Mouse (Mus musculus) neural tube, embryonic 13.5 days (tissue): ENCODE measurements around the gene Slc34a3. TPM values are rescaled to one million over a fixed set of nuclear protein-coding genes. Genes with fewer than 3 reads are reported as not detected.
A peak's percentile ranks its signal among the peaks of the same experiment; 100 is the strongest.

ENCODE experiments used
- ATAC-seq: fragments of 200-750 bp; cut with Nextera tagmentation; 2 replicates; pipeline ENCODE4 v1.8.0; 2017; ENCODE audit warnings: low read depth, mild to moderate bottlenecking, moderate TSS enrichment, moderate library complexity
- H3K27ac ChIP-seq: fragments of 300-500 bp; sonication (generic); replicated peaks from 2 replicates; pipeline ENCODE4 v1.5.1; 2015; ENCODE audit warnings: moderate library complexity, mild to moderate bottlenecking, inconsistent platforms
- H3K27me3 ChIP-seq: fragments of 300-500 bp; sonication (generic); 2 replicates; pipeline ENCODE4 v1.6.1; 2015; ENCODE audit warnings: mild to moderate bottlenecking, inconsistent platforms
- H3K36me3 ChIP-seq: fragments of 300-500 bp; sonication (generic); 2 replicates; pipeline ENCODE4 v1.6.1; 2015; ENCODE audit warnings: mild to moderate bottlenecking, inconsistent platforms
- H3K4me1 ChIP-seq: fragments of 300-500 bp; sonication (generic); replicated peaks from 2 replicates; pipeline ENCODE4 v1.6.1; 2015; ENCODE audit warnings: inconsistent platforms
- H3K4me2 ChIP-seq: fragments of 300-500 bp; sonication (generic); 2 replicates; pipeline ENCODE4 v1.6.1; 2015; ENCODE audit warnings: inconsistent platforms, mild to moderate bottlenecking, moderate library complexity
- H3K4me3 ChIP-seq: fragments of 300-500 bp; sonication (generic); 2 replicates; pipeline ENCODE4 v1.5.1; 2015; ENCODE audit warnings: mild to moderate bottlenecking, inconsistent platforms
- H3K9ac ChIP-seq: fragments of 300-500 bp; sonication (generic); 2 replicates; pipeline ENCODE4 v1.6.1; 2015; ENCODE audit warnings: moderate library complexity, mild to moderate bottlenecking, inconsistent platforms
- H3K9me3 ChIP-seq: fragments of 300-500 bp; sonication (generic); 2 replicates; pipeline ENCODE4 v1.6.1; 2016; ENCODE audit warnings: inconsistent platforms
- WGBS: fragments of 180-500 bp; shearing (Covaris S2); methylation state at CpG from one replicate; pipeline ENCODE4 v1.1.7; 2015; 5-methylcytosine and 5-hydroxymethylcytosine counted together
- polyA plus RNA-seq: library from polyadenylated mRNA; unstranded; fragments of >200 nt; fragmentation: Nextera tagmentation; extraction: Ambion mirVana; gene quantifications from 2 replicates; pipeline ENCODE4 v1.2.1, GENCODE M21; 2015

Slc34a3 gene
- polyA plus RNA-seq, 1 experiment from 2014 or later, result not detected

GRCm38 (mm10) chr2:25221331-25221772, 12.8 kb downstream of the Slc34a3 start:
- no peaks in the 10 kb centered on the region for H3K27me3 ChIP-seq
- WGBS, result 70% methylated on average over 5 of the region's 5 CpGs
- no peaks in the 10 kb centered on the region for H3K9me3 ChIP-seq
- H3K4me1 ChIP-seq, result peaks cover 20% of the 10 kb centered on the region
- H3K4me2 ChIP-seq, result no peak overlapping the region
- no peak overlapping the region for H3K27ac ChIP-seq
- H3K9ac ChIP-seq, result no peak overlapping the region
- no peak for ATAC-seq
- H3K36me3 ChIP-seq, result peaks cover 14% of the 10 kb centered on the region
- no peak overlapping the region for H3K4me3 ChIP-seq

- H3K27me3 ChIP-seq, result peaks cover 9% of the 10 kb centered on the region; the same call in 1 of the 2 replicates
- ATAC-seq, result no peak
- H3K9ac ChIP-seq, result no peak within 1 kb of the TSS
- H3K4me3 ChIP-seq, result no peak within 1 kb of the TSS
- H3K9me3 ChIP-seq, result no peaks in the 10 kb centered on the region
- H3K4me2 ChIP-seq, result no peak within 1 kb of the TSS
- no peak within 1 kb of the TSS for H3K27ac ChIP-seq
- H3K36me3 ChIP-seq, result peaks cover 14% of the 10 kb centered on the region
- peaks cover 7% of the 10 kb centered on the region for H3K4me1 ChIP-seq
Observed at GRCm38 (mm10) chr2:25218445-25218844, 15.7 kb downstream of the Slc34a3 start, which contains the start of gene Fam166a. Fam166a (plus strand) TSS chr2:25218745.

GRCm38 (mm10) chr2:25217666-25218065, 16.5 kb downstream of the Slc34a3 start:
- no peak overlapping the region for H3K9ac ChIP-seq
- H3K9me3 ChIP-seq, result no peaks in the 10 kb centered on the region
- ATAC-seq, result no peak
- 57% methylated on average over 2 of the region's 2 CpGs for WGBS
- peaks cover 15% of the 10 kb centered on the region; the same call in 1 of the 2 replicates for H3K27me3 ChIP-seq
- no peak overlapping the region for H3K4me2 ChIP-seq
- H3K27ac ChIP-seq, result no peak overlapping the region
- peaks cover 14% of the 10 kb centered on the region for H3K36me3 ChIP-seq
- H3K4me1 ChIP-seq, result no peaks in the 10 kb centered on the region
- H3K4me3 ChIP-seq, result no peak overlapping the region

GRCm38 (mm10) chr2:25214444-25214843, 19.7 kb downstream of the Slc34a3 start, which contains the start of gene Stpg3:
Stpg3 (minus strand) TSS chr2:25214637.
- no peak for ATAC-seq
- H3K27me3 ChIP-seq, result peaks cover 17% of the 10 kb centered on the region; the same call in 1 of the 2 replicates
- H3K4me2 ChIP-seq, result no peak within 1 kb of the TSS
- H3K36me3 ChIP-seq, result no peaks in the 10 kb centered on the region
- H3K9me3 ChIP-seq, result no peaks in the 10 kb centered on the region
- H3K4me1 ChIP-seq, result peaks cover 17% of the 10 kb centered on the region
- H3K27ac ChIP-seq, result no peak within 1 kb of the TSS
- H3K9ac ChIP-seq, result no peak within 1 kb of the TSS
- no peak within 1 kb of the TSS for H3K4me3 ChIP-seq
- 77% methylated on average over 3 of the region's 3 CpGs for WGBS

- no peak overlapping the region for H3K27ac ChIP-seq
- H3K9ac ChIP-seq, result no peak overlapping the region
- no peak overlapping the region for H3K4me2 ChIP-seq
- no peaks in the 10 kb centered on the region for H3K9me3 ChIP-seq
- no peak for ATAC-seq
- WGBS, result 67% methylated on average over 23 of the region's 23 CpGs
- H3K27me3 ChIP-seq, result peaks cover 17% of the 10 kb centered on the region; the same call in 1 of the 2 replicates
- peaks cover 27% of the 10 kb centered on the region for H3K4me1 ChIP-seq
- H3K4me3 ChIP-seq, result no peak overlapping the region
- peaks cover 9% of the 10 kb centered on the region; the same call in 1 of the 2 replicates for H3K36me3 ChIP-seq
Observed at GRCm38 (mm10) chr2:25213266-25213865, 20.8 kb downstream of the Slc34a3 start.

- peak within 1 kb of the TSS; percentile 90 for H3K4me3 ChIP-seq
- no peaks in the 10 kb centered on the region for H3K9me3 ChIP-seq
Observed at GRCm38 (mm10) chr2:25211121-25211670, 23.0 kb downstream of the Slc34a3 start, which contains the start of gene Nelfb. Nelfb (minus strand) TSS chr2:25211489.

GRCm38 (mm10) chr2:25210686-25211085, 23.5 kb downstream of the Slc34a3 start:
- peaks cover 38% of the 10 kb centered on the region for H3K4me1 ChIP-seq
- peak overlapping the region; percentile 92 for H3K27ac ChIP-seq
- peaks cover 17% of the 10 kb centered on the region; the same call in 1 of the 2 replicates for H3K27me3 ChIP-seq
- WGBS, result under 1% methylated on average over 24 of the region's 24 CpGs
- peak overlapping the region; percentile 90 for H3K4me3 ChIP-seq
- no peaks in the 10 kb centered on the region for H3K9me3 ChIP-seq
- H3K4me2 ChIP-seq, result peak overlapping the region; percentile 95
- peaks cover 35% of the 10 kb centered on the region for H3K36me3 ChIP-seq
- peak overlapping the region; percentile 93 for H3K9ac ChIP-seq
- ATAC-seq, result peak; percentile 62

More at GRCm38 (mm10) chr2:25211121-25211670, 23.0 kb downstream of the Slc34a3 start, which contains the start of gene Nelfb:
- peaks cover 30% of the 10 kb centered on the region for H3K36me3 ChIP-seq
- ATAC-seq, result peak; percentile 94
- peak within 1 kb of the TSS; percentile 92 for H3K27ac ChIP-seq
- peak within 1 kb of the TSS; percentile 93 for H3K9ac ChIP-seq
- H3K4me2 ChIP-seq, result peak within 1 kb of the TSS; percentile 95
- WGBS, result under 1% methylated on average over 44 of the region's 44 CpGs
- H3K4me1 ChIP-seq, result peaks cover 38% of the 10 kb centered on the region
- H3K27me3 ChIP-seq, result peaks cover 17% of the 10 kb centered on the region; the same call in 1 of the 2 replicates

GRCm38 (mm10) chr2:25207593-25207992, 26.6 kb downstream of the Slc34a3 start:
- H3K27me3 ChIP-seq, result 0 out of 2 replicates have a peak, but pooled peaks cover under 1% of the 10 kb centered on the region
- ATAC-seq, result no peak
- peaks cover 66% of the 10 kb centered on the region for H3K36me3 ChIP-seq

GRCm38 (mm10) chr2:25203631-25204214, 30.4 kb downstream of the Slc34a3 start:
- Histone ChIP-seq H3K9ac (no peak overlapping the region), H3K4me2 (no peak overlapping the region), H3K4me1 (peaks cover 15% of the 10 kb centered on the region), H3K4me3 (no peak overlapping the region), H3K36me3 (peaks cover 99% of the 10 kb centered on the region), H3K9me3 (no peaks in the 10 kb centered on the region), H3K27ac (no peak overlapping the region), H3K27me3 (no peaks in the 10 kb centered on the region)
- ATAC-seq, result peak; percentile 47
- 55% methylated on average over 4 of the region's 4 CpGs for WGBS

More at GRCm38 (mm10) chr2:25207593-25207992, 26.6 kb downstream of the Slc34a3 start:
- WGBS, result 97% methylated on average over 1 of the region's 1 CpGs
- Histone ChIP-seq H3K4me3 (no peak overlapping the region), H3K9ac (no peak overlapping the region), H3K4me2 (no peak overlapping the region), H3K9me3 (no peaks in the 10 kb centered on the region), H3K27ac (no peak overlapping the region), H3K4me1 (peaks cover 38% of the 10 kb centered on the region)

GRCm38 (mm10) chr2:25200631-25201030, 33.5 kb downstream of the Slc34a3 start:
- Histone ChIP-seq H3K9ac (no peak overlapping the region), H3K27me3 (peaks cover 24% of the 10 kb centered on the region), H3K9me3 (no peaks in the 10 kb centered on the region), H3K27ac (no peak overlapping the region), H3K4me1 (peaks cover 5% of the 10 kb centered on the region; the same call in 1 of the 2 replicates), H3K4me3 (no peak overlapping the region), H3K36me3 (peaks cover 77% of the 10 kb centered on the region), H3K4me2 (no peak overlapping the region)
- 86% methylated on average over 2 of the region's 2 CpGs for WGBS
- no peak for ATAC-seq

- no peak overlapping the region for H3K27ac ChIP-seq
- H3K9ac ChIP-seq, result no peak overlapping the region
- ATAC-seq, result no peak
- H3K36me3 ChIP-seq, result peaks cover 50% of the 10 kb centered on the region
- H3K4me2 ChIP-seq, result no peak overlapping the region
- peaks cover 42% of the 10 kb centered on the region for H3K27me3 ChIP-seq
- H3K4me3 ChIP-seq, result no peak overlapping the region
- H3K4me1 ChIP-seq, result peaks cover 14% of the 10 kb centered on the region; the same call in 1 of the 2 replicates
- H3K9me3 ChIP-seq, result no peaks in the 10 kb centered on the region
Observed at GRCm38 (mm10) chr2:25197946-25198345, 36.2 kb downstream of the Slc34a3 start.

GRCm38 (mm10) chr2:25197191-25197590, 37.0 kb downstream of the Slc34a3 start:
- Histone ChIP-seq H3K27me3 (peaks cover 42% of the 10 kb centered on the region), H3K4me1 (peaks cover 14% of the 10 kb centered on the region; the same call in 1 of the 2 replicates), H3K27ac (no peak overlapping the region), H3K4me2 (no peak overlapping the region), H3K9ac (no peak overlapping the region), H3K4me3 (no peak overlapping the region), H3K9me3 (no peaks in the 10 kb centered on the region), H3K36me3 (peaks cover 43% of the 10 kb centered on the region)
- WGBS, result 31% methylated on average over 2 of the region's 2 CpGs
- ATAC-seq, result no peak
